Comparison of ENCODE assay signal across 7 mouse cellular contexts in genomic region chr11:36678057-36678396, GRCm38 (mm10).
A peak's percentile ranks its signal among the peaks of the same experiment; 100 is the strongest.
DNase-seq lines count a peak whose midpoint lies in the region; ATAC-seq lines count a peak whose summit lies in the region.

No protein-coding gene starts in this region.

- no peaks in the 10 kb centered on the region for H3K36me3 ChIP-seq in embryonic facial prominence, embryonic 15.5 days
- no peaks in the 10 kb centered on the region for H3K36me3 ChIP-seq in intestine, embryonic 15.5 days
- H3K36me3 ChIP-seq in neural tube, embryonic 14.5 days (ENCODE audit: control insufficient read depth, insufficient read depth, low read length): no peaks in the 10 kb centered on the region

- no peaks in the 10 kb centered on the region for H3K9me3 ChIP-seq in embryonic facial prominence, embryonic 15.5 days (replicated peaks)
- H3K9me3 ChIP-seq in intestine, embryonic 15.5 days: no peaks in the 10 kb centered on the region
- no peaks in the 10 kb centered on the region for H3K9me3 ChIP-seq in neural tube, embryonic 14.5 days (ENCODE audit: control insufficient read depth, low read length)

- peak overlapping the region; percentile 54 for H3K4me2 ChIP-seq in embryonic facial prominence, embryonic 15.5 days (replicated peaks)
- peak overlapping the region; percentile 68 for H3K4me2 ChIP-seq in intestine, embryonic 15.5 days (replicated peaks)
- H3K4me2 ChIP-seq in neural tube, embryonic 14.5 days (ENCODE audit: low read depth, low read length): peak overlapping the region; percentile 65

- no peak overlapping the region; the same call in 1 of the 2 replicates for H3K27ac ChIP-seq in embryonic facial prominence, embryonic 15.5 days (replicated peaks)
- H3K27ac ChIP-seq in intestine, embryonic 15.5 days: 0 out of 2 replicates have a peak overlapping the region, but pooled peaks have one; percentile 56
- H3K27ac ChIP-seq in neural tube, embryonic 14.5 days (ENCODE audit: low read depth, low read length): peak overlapping the region; percentile 97

- H3K9ac ChIP-seq in embryonic facial prominence, embryonic 15.5 days: no peak overlapping the region
- H3K9ac ChIP-seq in intestine, embryonic 15.5 days: 0 out of 2 replicates have a peak overlapping the region, but pooled peaks have one; percentile 20
- peak overlapping the region; percentile 64 for H3K9ac ChIP-seq in neural tube, embryonic 14.5 days (replicated peaks; ENCODE audit: low read depth, low read length)

- WGBS in embryonic facial prominence, embryonic 15.5 days: 7% methylated on average over 10 of the region's 10 CpGs
- WGBS in intestine, embryonic 15.5 days: 9% methylated on average over 10 of the region's 10 CpGs
- 8% methylated on average over 10 of the region's 10 CpGs for WGBS in neural tube, embryonic 14.5 days

- ATAC-seq in embryonic facial prominence, embryonic 15.5 days (ENCODE audit: insufficient number of reproducible peaks, low FRiP score, low TSS enrichment, low read depth): peak; percentile 7; the same call in 1 of the 2 replicates
- peak; percentile 47 for ATAC-seq in intestine, embryonic 15.5 days
- ATAC-seq in neural tube, embryonic 14.5 days (ENCODE audit: low read depth): peak; percentile 83

- intact Hi-C loops in left cerebral cortex, postnatal 4 days (cut with DNase I): loop anchor here (5.0 to 10.0 kb wide), 2 partner anchors 453 to 631 kb away; no protein-coding TSS in a partner anchor

- peak overlapping the region; percentile 44 for H3K4me3 ChIP-seq in embryonic facial prominence, embryonic 15.5 days (replicated peaks)
- peak overlapping the region; percentile 38 for H3K4me3 ChIP-seq in intestine, embryonic 15.5 days (replicated peaks)
- H3K4me3 ChIP-seq in neural tube, embryonic 14.5 days (ENCODE audit: low read depth, low read length): peak overlapping the region; percentile 45

- H3K27me3 ChIP-seq in embryonic facial prominence, embryonic 15.5 days: no peaks in the 10 kb centered on the region
- H3K27me3 ChIP-seq in intestine, embryonic 15.5 days (replicated peaks): no peaks in the 10 kb centered on the region
- no peaks in the 10 kb centered on the region for H3K27me3 ChIP-seq in neural tube, embryonic 14.5 days (ENCODE audit: control insufficient read depth, insufficient read depth, low read length)

- no peaks in the 10 kb centered on the region for H3K4me1 ChIP-seq in embryonic facial prominence, embryonic 15.5 days
- no peaks in the 10 kb centered on the region for H3K4me1 ChIP-seq in intestine, embryonic 15.5 days (replicated peaks)
- peaks cover 17% of the 10 kb centered on the region; the same call in 1 of the 2 replicates for H3K4me1 ChIP-seq in neural tube, embryonic 14.5 days (ENCODE audit: control insufficient read depth, insufficient read depth, low read length)

- DNase-seq in left cerebral cortex, postnatal 4 days: peak; percentile 37
- no peak for DNase-seq in left cerebral cortex, adult 11 months (ENCODE audit: low spot score)
- DNase-seq in urinary bladder, postnatal 10 days (ENCODE audit: low spot score): no peak
- no peak for DNase-seq in MN1 (ENCODE audit: low spot score)

Comparison
In these comparisons a context has a peak if more than half of its experiments do, and no peak if none do; other contexts are left out.
1. ATAC-seq: peak in every context shown above with its lines; median percentile 83 in neural tube, embryonic 14.5 days; 47 in intestine, embryonic 15.5 days; 7 in embryonic facial prominence, embryonic 15.5 days.